Mouse (Mus musculus) left cerebral cortex, postnatal 25 days (tissue): ENCODE data around the gene Ap5z1. TPM values are rescaled to one million over a fixed set of nuclear protein-coding genes. Genes with fewer than 3 reads are reported as not detected.
A peak's percentile ranks its signal among the peaks of the same experiment; 100 is the strongest.

Experiments used
- DNase-seq, 2 experiments: peaks; one replicate each; pipeline ENCODE4 v3.0.0; 2022; ENCODE audit warnings: low spot score in 2 of 2, mixed read lengths in 1 of 2
- intact Hi-C: fragments of 180-260 bp; cut with DNase I; formaldehyde crosslinking; loops from one replicate; pipeline ENCODE4 v1.15.1; 2025
- total RNA-seq, 2 experiments: library from RNA; stranded (reverse); gene quantifications; 2 replicates each; pipeline ENCODE4 v1.2.3; 2021

The Ap5z1 gene
- total RNA-seq, 2 experiments from 2014 or later, result 19.0 TPM

- intact Hi-C loops, result no loop called here
- DNase-seq, result no peak
Measured at GRCm38 (mm10) chr5:142461942-142462640, 1.7 kb upstream of the Ap5z1 start.

- intact Hi-C loops, result no loop called here
- DNase-seq, result no peak
Measured at GRCm38 (mm10) chr5:142462641-142462948, 1.1 kb upstream of the Ap5z1 start.

GRCm38 (mm10) chr5:142463011-142463410 is 733 bp upstream of the Ap5z1 start:
- intact Hi-C loops, result no loop called here

GRCm38 (mm10) chr5:142468375-142468774 is 4.6 kb downstream of the Ap5z1 start:
- intact Hi-C loops, result no loop called here
- DNase-seq, result no peak

More at GRCm38 (mm10) chr5:142463011-142463410, 733 bp upstream of the Ap5z1 start:
- DNase-seq, result no peak

- no peak for DNase-seq
- intact Hi-C loops, result no loop called here
Measured at GRCm38 (mm10) chr5:142469796-142470195, 6.1 kb downstream of the Ap5z1 start.

GRCm38 (mm10) chr5:142473696-142474095 is 10.0 kb downstream of the Ap5z1 start:
- intact Hi-C loops, result no loop called here
- peak; percentile 65 to 91 for DNase-seq

- intact Hi-C loops, result loop anchor here (5.0 kb wide), 1 partner anchor 152 kb away; the partner anchor contains the start of gene Wipi2
- no peak for DNase-seq
Measured at GRCm38 (mm10) chr5:142475669-142476068, 11.9 kb downstream of the Ap5z1 start.

GRCm38 (mm10) chr5:142477346-142477745 is 13.6 kb downstream of the Ap5z1 start:
- intact Hi-C loops, result loop anchor here (5.0 kb wide), 1 partner anchor 150 kb away; the partner anchor contains the start of gene Wipi2
- DNase-seq, result peak in 1 of 2 experiments; percentile 30

- DNase-seq, result no peak
- intact Hi-C loops, result loop anchor here (2.0 to 5.0 kb wide), 2 partner anchors 73 to 149 kb away; partner anchors contain the start of genes Radil and Wipi2
Measured at GRCm38 (mm10) chr5:142477866-142478615, 14.3 kb downstream of the Ap5z1 start.

- DNase-seq, result peak; percentile 82 to 86
- intact Hi-C loops, result loop anchor here (2.0 to 5.0 kb wide), 2 partner anchors 72 to 148 kb away; partner anchors contain the start of genes Radil and Wipi2
Measured at GRCm38 (mm10) chr5:142478829-142479435, 15.2 kb downstream of the Ap5z1 start.

GRCm38 (mm10) chr5:142482512-142482911 is 18.8 kb downstream of the Ap5z1 start:
- intact Hi-C loops, result no loop called here
- DNase-seq, result no peak

GRCm38 (mm10) chr5:142483581-142483980 is 19.8 kb downstream of the Ap5z1 start:
- intact Hi-C loops, result no loop called here
- DNase-seq, result no peak

GRCm38 (mm10) chr5:142486654-142487053 is 22.9 kb downstream of the Ap5z1 start:
- intact Hi-C loops, result no loop called here
- no peak for DNase-seq

- intact Hi-C loops, result no loop called here
- no peak for DNase-seq
Measured at GRCm38 (mm10) chr5:142489955-142490707, 26.4 kb downstream of the Ap5z1 start.

GRCm38 (mm10) chr5:142493307-142493706 is 29.6 kb downstream of the Ap5z1 start:
- intact Hi-C loops, result no loop called here
- DNase-seq, result no peak

GRCm38 (mm10) chr5:142495321-142496096 is 31.8 kb downstream of the Ap5z1 start:
- intact Hi-C loops, result no loop called here
- no peak for DNase-seq

GRCm38 (mm10) chr5:142498964-142499363 is 35.2 kb downstream of the Ap5z1 start:
- intact Hi-C loops, result no loop called here
- DNase-seq, result peak; percentile 28 to 34

- intact Hi-C loops, result loop anchor here (5.0 kb wide), 2 partner anchors 121 to 216 kb away; no protein-coding TSS in a partner anchor
- DNase-seq, result no peak
Measured at GRCm38 (mm10) chr5:142500918-142501317, 37.2 kb downstream of the Ap5z1 start.

- intact Hi-C loops, result loop anchor here (1.0 to 5.0 kb wide), 3 partner anchors 49 to 215 kb away; partner anchors contain the start of gene Radil
- peak; percentile 86 to 93 for DNase-seq
Measured at GRCm38 (mm10) chr5:142502414-142502813, 38.7 kb downstream of the Ap5z1 start.
